Mouse (Mus musculus): Measurements from ENCODE around the gene Gmppb.
A peak's percentile ranks its signal among the peaks of the same experiment; 100 is the strongest.
"Not testable (repeated sequence)": the region's sequence is repeated elsewhere in the genome, so short reads cannot be mapped to it uniquely, and the experiment has no call there.

Gene Gmppb

GRCm38 (mm10) chr9:108049016-108049455 is at the start of gene Gmppb:
Gene Gmppb (plus strand): TSS chr9:108049242.
- DNase-seq: peak; percentile 97 to 98

- peak; percentile 99 to 100 for DNase-seq
These were observed 46.9 kb upstream of the Gmppb start, which contains the start of gene Ip6k1 for GRCm38 (mm10) chr9:108001922-108002770. Gene Ip6k1 (plus strand): TSS chr9:108002501.

- no peak for DNase-seq
These were observed 46.1 kb upstream of the Gmppb start for GRCm38 (mm10) chr9:108002778-108003530.

- peak in 1 of 2 experiments; percentile 20 for DNase-seq
These were observed 45.5 kb upstream of the Gmppb start for GRCm38 (mm10) chr9:108003531-108003890.

GRCm38 (mm10) chr9:108008041-108008440 is 41.0 kb upstream of the Gmppb start:
- no peak for DNase-seq

- no peak for DNase-seq
These were observed 38.7 kb upstream of the Gmppb start for GRCm38 (mm10) chr9:108010385-108010784.

GRCm38 (mm10) chr9:108013577-108013976 is 35.5 kb upstream of the Gmppb start:
- DNase-seq: not testable (repeated sequence)

- DNase-seq: no peak
These were observed 31.9 kb upstream of the Gmppb start for GRCm38 (mm10) chr9:108017127-108017526.

- no peak for DNase-seq
These were observed 28.3 kb upstream of the Gmppb start for GRCm38 (mm10) chr9:108020741-108021140.

- DNase-seq: no peak
These were observed 25.8 kb upstream of the Gmppb start for GRCm38 (mm10) chr9:108023216-108023615.

GRCm38 (mm10) chr9:108026584-108026983 is 22.5 kb upstream of the Gmppb start:
- DNase-seq: no peak

GRCm38 (mm10) chr9:108027867-108028266 is 21.2 kb upstream of the Gmppb start:
- DNase-seq: no peak

- DNase-seq: no peak
These were observed 16.9 kb upstream of the Gmppb start for GRCm38 (mm10) chr9:108032126-108032525.

GRCm38 (mm10) chr9:108035331-108036156 is 13.5 kb upstream of the Gmppb start:
- DNase-seq: no peak

GRCm38 (mm10) chr9:108044751-108045492 is 4.1 kb upstream of the Gmppb start:
- no peak for DNase-seq

GRCm38 (mm10) chr9:108046582-108046981 is 2.5 kb upstream of the Gmppb start:
- no peak for DNase-seq

- no peak for DNase-seq
These were observed 1.2 kb upstream of the Gmppb start for GRCm38 (mm10) chr9:108047601-108048565.

- no peak for DNase-seq
These were observed 481 bp upstream of the Gmppb start for GRCm38 (mm10) chr9:108048566-108048955.

- DNase-seq: no peak
These were observed 664 bp downstream of the Gmppb start for GRCm38 (mm10) chr9:108049561-108050251.

- DNase-seq: no peak
These were observed 2.3 kb downstream of the Gmppb start for GRCm38 (mm10) chr9:108051184-108051930.
